ENCODE assay signal across 26 mouse cellular contexts in the genomic region with DNA sequence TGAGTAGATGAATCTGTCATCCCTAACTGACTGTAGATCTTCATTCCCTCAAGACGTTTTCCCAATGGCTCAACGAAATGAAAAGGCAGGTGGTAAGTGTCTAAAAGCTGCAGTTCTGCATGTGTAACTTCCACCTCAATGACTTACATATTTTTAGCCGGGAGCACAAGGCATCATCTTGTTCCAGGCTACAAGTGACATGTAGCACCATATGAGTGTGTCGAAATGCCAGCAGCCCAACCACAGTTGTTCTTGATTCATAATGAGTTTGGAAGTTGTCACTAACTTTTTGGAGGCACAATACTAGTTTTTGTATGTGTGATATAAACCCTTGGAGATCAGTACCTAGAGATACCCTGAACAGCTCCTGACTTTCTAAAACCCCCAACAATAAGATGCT. TPM values are rescaled to one million over a fixed set of nuclear protein-coding genes. Genes with fewer than 3 reads are reported as not detected.
"Had no signal": no experiment of that assay in that cellular context is flagged by ENCODE, and none has a peak within 500 bp of the region (broad histone marks: within the 10 kb centered on the region; RNA-seq: fewer than 3 reads in every experiment).

No protein-coding gene starts in this region.

- DNase-seq: lung, adult 18-20 months; lung, embryonic 14.5 days; lung, postnatal 10 days; lung, postnatal 4 days; midbrain, embryonic 14.5 days; right cerebral cortex, adult 18-20 months; right cerebral cortex, postnatal 25 days; right cerebral cortex, postnatal 4 days; spleen, adult 18-20 months; thymus, adult 18-20 months; thymus, postnatal 25 days; thymus, postnatal 4 days had no signal

- H3K36me3 ChIP-seq: midbrain, embryonic 10.5 days; midbrain, embryonic 12.5 days; neural tube, embryonic 13.5 days; neural tube, embryonic 15.5 days had no signal

- H3K27me3 ChIP-seq: midbrain, embryonic 12.5 days; neural tube, embryonic 13.5 days; neural tube, embryonic 15.5 days had no signal

- H3K4me1 ChIP-seq: midbrain, embryonic 10.5 days; midbrain, embryonic 12.5 days; neural tube, embryonic 13.5 days; neural tube, embryonic 15.5 days had no signal

- H3K27ac ChIP-seq: midbrain, embryonic 10.5 days; midbrain, embryonic 12.5 days; neural tube, embryonic 13.5 days; neural tube, embryonic 15.5 days had no signal

- H3K4me3 ChIP-seq: midbrain, embryonic 10.5 days; midbrain, embryonic 12.5 days; myocyte; neural tube, embryonic 13.5 days; neural tube, embryonic 15.5 days had no signal

- H3K4me2 ChIP-seq: lung, embryonic 14.5 days; midbrain, embryonic 12.5 days; neural tube, embryonic 13.5 days; neural tube, embryonic 15.5 days had no signal

- H3K9me3 ChIP-seq: midbrain, embryonic 10.5 days; midbrain, embryonic 12.5 days; neural tube, embryonic 13.5 days; neural tube, embryonic 15.5 days had no signal

- ATAC-seq: midbrain, embryonic 16.5 days had no signal

- H3K9ac ChIP-seq: lung, embryonic 14.5 days; midbrain, embryonic 12.5 days; neural tube, embryonic 13.5 days; neural tube, embryonic 15.5 days had no signal

RNA-seq across cellular contexts. Expression of gene Tyrp1, which starts 5.4 kb away (rescaled TPM):
- total RNA-seq: megakaryocyte, adult 5-6 weeks; megakaryocyte-erythroid progenitor cell, adult 5-6 weeks had no signal
- polyA plus RNA-seq: liver, embryonic 16.5 days; lung, embryonic 14.5 days; lung, embryonic 16.5 days; myocyte; neural tube, embryonic 11.5 days; small intestine, adult 2 months; stomach, embryonic 14.5 days; stomach, embryonic 16.5 days had no signal
